Mouse (Mus musculus): ENCODE measurements around the gene Sec13. TPM values are rescaled to one million over a fixed set of nuclear protein-coding genes. Genes with fewer than 3 reads are reported as not detected.
"Not testable (repeated sequence)": the region's sequence is repeated elsewhere in the genome, so short reads cannot be mapped to it uniquely, and the experiment has no call there.

The Sec13 gene
- polyA plus RNA-seq, 1 experiment from 2014 or later = 277 TPM

DNA sequence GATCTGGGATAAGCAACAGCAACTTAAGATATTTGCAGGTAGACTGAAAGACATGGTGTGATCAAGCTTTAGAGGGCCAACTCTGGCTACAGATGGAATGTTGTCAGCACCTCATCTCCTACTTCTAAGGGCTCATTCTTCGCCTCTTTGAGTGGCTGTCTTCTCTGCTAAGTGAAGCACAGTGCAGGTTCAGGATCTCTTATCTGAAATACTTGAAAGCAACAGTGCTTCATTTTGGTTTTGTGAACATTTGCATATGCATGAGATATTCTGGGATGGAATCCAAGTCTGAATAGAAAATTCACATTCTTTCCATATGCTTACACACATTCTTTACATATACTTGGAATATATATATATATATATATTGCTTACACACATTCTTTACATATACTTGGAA lies 1.8 kb upstream of the Sec13 start:
- 85% methylated on average over 1 of the region's 1 CpGs for WGBS

DNA sequence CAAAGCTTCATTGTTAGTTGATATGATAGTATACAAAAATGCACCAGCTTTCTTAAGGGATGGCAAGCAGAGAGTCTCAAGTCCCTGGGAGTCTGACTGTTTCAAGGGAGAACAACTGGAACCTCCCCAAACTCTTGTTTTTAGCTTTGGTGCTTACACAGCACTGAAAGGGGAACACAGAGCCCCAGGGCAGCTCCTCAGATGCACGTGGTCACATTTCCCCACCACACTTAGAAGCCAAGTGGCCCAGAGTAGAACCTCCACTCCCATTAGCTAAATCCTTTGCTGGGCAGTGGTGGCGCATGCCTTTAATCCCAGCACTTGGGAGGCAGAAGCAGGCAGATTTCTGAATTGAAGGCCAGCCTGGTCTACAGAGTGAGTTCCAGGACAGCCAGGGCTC lies 882 bp upstream of the Sec13 start:
- H3K4me3 ChIP-seq (replicated peaks) = no peak overlapping the region
- peaks cover 10% of the 10 kb centered on the region for H3K4me1 ChIP-seq (replicated peaks)
- H3K9ac ChIP-seq (replicated peaks) = no peak overlapping the region
- no peak overlapping the region for H3K4me2 ChIP-seq
- H3K27me3 ChIP-seq = peaks cover 12% of the 10 kb centered on the region; the same call in 1 of the 2 replicates
- ATAC-seq (ENCODE audit: insufficient number of reproducible peaks, insufficient read depth, low FRiP score, low TSS enrichment, low read depth) = no peak
- H3K36me3 ChIP-seq = peaks cover 22% of the 10 kb centered on the region
- WGBS = 68% methylated on average over 2 of the region's 2 CpGs
- no peak overlapping the region for H3K27ac ChIP-seq
- H3K9me3 ChIP-seq = no peaks in the 10 kb centered on the region

More for the DNA sequence above, 1.8 kb upstream of the Sec13 start:
- ATAC-seq (ENCODE audit: insufficient number of reproducible peaks, insufficient read depth, low FRiP score, low TSS enrichment, low read depth) = no peak
- Histone ChIP-seq H3K4me1 (replicated peaks) (peaks cover 10% of the 10 kb centered on the region), H3K4me2 (no peak overlapping the region), H3K27me3 (peaks cover 14% of the 10 kb centered on the region), H3K36me3 (peaks cover 14% of the 10 kb centered on the region), H3K4me3 (replicated peaks) (no peak overlapping the region), H3K27ac (no peak overlapping the region), H3K9ac (replicated peaks) (no peak overlapping the region), H3K9me3 (no peaks in the 10 kb centered on the region)

DNA sequence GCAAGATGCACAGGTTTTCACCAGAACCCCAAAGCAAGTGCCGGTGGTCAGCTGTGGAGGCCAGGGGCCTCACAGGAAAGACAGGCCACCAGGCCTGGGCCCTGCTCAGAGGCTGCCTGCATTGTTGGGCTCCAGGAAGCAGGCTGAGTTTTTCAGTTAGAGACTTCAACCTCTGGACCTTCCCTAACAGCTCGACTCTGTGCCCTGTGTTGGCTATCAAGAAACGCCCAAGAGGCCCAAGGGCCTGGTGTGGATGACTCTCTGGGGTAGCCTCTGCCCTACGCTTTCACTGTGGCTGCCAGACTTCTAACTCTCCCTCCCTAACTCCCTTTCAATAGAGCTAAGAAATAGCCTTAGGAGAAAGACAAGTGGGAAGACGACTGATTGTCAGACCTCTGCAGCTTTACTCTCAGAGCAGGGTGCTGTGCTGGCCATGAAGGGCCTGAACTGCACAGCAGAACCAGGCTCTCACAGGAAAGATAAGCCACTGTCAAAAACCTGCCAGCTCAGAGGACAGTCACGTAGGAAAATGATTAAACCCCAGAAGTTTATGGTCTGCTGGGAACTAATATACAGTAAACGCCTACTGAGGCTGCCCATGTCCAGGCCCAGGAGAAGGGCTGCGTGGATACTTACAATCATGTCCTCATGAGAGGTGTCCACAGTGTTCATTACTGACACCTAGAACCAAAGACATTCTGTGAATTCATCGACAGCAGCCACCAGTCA lies 3.1 kb downstream of the Sec13 start:
- ATAC-seq (ENCODE audit: insufficient number of reproducible peaks, insufficient read depth, low FRiP score, low TSS enrichment, low read depth) = no peak

DNA sequence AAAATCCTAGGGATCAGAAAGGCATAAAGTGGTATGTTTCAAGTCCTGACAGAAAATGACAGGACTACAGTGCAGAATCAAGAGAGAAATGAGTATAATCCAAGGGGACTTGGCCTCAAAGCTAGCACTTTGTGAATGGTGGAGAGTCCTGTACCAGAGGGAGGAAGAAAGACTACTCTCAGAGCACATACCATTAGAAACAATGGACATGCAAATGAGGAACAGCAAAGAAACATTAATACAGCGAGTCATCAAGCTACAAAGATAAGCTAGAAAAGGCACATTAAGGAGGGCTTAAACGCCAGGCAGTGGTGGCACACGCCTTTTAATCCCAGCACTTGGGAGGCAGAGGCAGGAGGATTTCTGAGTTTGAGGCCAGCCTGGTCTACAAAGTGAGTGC lies 9.2 kb downstream of the Sec13 start:
- no peak for ATAC-seq (ENCODE audit: insufficient number of reproducible peaks, insufficient read depth, low FRiP score, low TSS enrichment, low read depth)
- H3K27ac ChIP-seq = no peak overlapping the region
- H3K9ac ChIP-seq (replicated peaks) = no peak overlapping the region
- no peak overlapping the region for H3K4me3 ChIP-seq (replicated peaks)
- H3K4me2 ChIP-seq = no peak overlapping the region
- H3K36me3 ChIP-seq = peaks cover 99% of the 10 kb centered on the region
- H3K9me3 ChIP-seq = no peaks in the 10 kb centered on the region
- no peaks in the 10 kb centered on the region for H3K27me3 ChIP-seq
- H3K4me1 ChIP-seq (replicated peaks) = no peaks in the 10 kb centered on the region
- 94% methylated on average over 3 of the region's 3 CpGs for WGBS

More for the DNA sequence above, 3.1 kb downstream of the Sec13 start:
- WGBS = 93% methylated on average over 9 of the region's 9 CpGs
- H3K27ac ChIP-seq = no peak overlapping the region
- H3K27me3 ChIP-seq = no peaks in the 10 kb centered on the region; the same call in 1 of the 2 replicates
- H3K9ac ChIP-seq (replicated peaks) = no peak overlapping the region
- peaks cover 10% of the 10 kb centered on the region for H3K4me1 ChIP-seq (replicated peaks)
- H3K4me2 ChIP-seq = no peak overlapping the region
- no peaks in the 10 kb centered on the region for H3K9me3 ChIP-seq
- H3K36me3 ChIP-seq = peaks cover 61% of the 10 kb centered on the region
- H3K4me3 ChIP-seq (replicated peaks) = no peak overlapping the region

DNA sequence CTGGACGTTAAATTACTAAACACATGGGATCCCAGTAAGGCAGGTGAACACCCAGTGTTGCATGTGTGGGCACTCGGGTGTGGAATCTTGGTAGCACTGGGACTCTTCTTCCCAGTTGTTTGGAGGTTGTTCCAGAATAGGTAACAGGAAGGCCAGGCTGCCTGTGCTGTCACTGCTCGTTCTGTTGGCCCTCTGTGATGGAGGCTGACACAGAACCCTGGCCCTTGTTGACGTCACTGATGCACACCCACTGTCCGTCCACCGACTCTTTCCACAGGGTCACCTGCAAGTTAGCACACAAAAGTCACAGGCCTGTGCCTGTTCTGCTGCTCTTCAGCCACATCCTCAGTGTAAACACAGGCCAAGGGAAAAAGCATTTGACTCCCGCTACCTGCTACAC lies 12.4 kb downstream of the Sec13 start:
- Histone ChIP-seq H3K36me3 (peaks cover 96% of the 10 kb centered on the region), H3K27me3 (no peaks in the 10 kb centered on the region), H3K9me3 (no peaks in the 10 kb centered on the region), H3K4me3 (replicated peaks) (no peak overlapping the region), H3K9ac (replicated peaks) (no peak overlapping the region), H3K4me2 (no peak overlapping the region), H3K27ac (no peak overlapping the region), H3K4me1 (replicated peaks) (no peaks in the 10 kb centered on the region)
- WGBS = 88% methylated on average over 7 of the region's 7 CpGs
- ATAC-seq (ENCODE audit: insufficient number of reproducible peaks, insufficient read depth, low FRiP score, low TSS enrichment, low read depth) = no peak

DNA sequence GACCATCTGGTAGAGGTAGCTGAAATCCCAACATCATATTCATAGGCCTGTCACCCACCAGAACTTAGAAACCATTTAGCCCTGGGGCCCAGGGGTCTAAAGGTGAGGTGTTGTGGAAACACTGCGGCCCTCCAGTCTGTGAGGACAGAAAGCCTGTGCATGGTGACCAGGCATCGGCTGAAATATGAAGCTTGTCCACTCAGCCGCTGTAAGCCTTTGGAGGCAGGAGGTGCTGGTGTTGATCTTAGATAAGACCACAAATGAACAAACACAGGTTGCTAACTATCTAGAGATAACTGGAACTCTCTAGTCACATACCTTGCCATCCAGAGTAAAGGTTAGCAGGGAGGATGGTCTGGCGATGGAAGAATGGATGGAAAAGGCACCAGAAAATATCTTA lies 19.5 kb downstream of the Sec13 start:
- H3K4me1 ChIP-seq (replicated peaks) = no peaks in the 10 kb centered on the region
- ATAC-seq (ENCODE audit: insufficient number of reproducible peaks, insufficient read depth, low FRiP score, low TSS enrichment, low read depth) = no peak
- H3K9ac ChIP-seq (replicated peaks) = no peak overlapping the region
- H3K27me3 ChIP-seq = no peaks in the 10 kb centered on the region
- peaks cover 87% of the 10 kb centered on the region for H3K36me3 ChIP-seq
- H3K9me3 ChIP-seq = no peaks in the 10 kb centered on the region
- H3K27ac ChIP-seq = no peak overlapping the region
- H3K4me3 ChIP-seq (replicated peaks) = no peak overlapping the region
- no peak overlapping the region for H3K4me2 ChIP-seq
- WGBS = 93% methylated on average over 4 of the region's 4 CpGs

DNA sequence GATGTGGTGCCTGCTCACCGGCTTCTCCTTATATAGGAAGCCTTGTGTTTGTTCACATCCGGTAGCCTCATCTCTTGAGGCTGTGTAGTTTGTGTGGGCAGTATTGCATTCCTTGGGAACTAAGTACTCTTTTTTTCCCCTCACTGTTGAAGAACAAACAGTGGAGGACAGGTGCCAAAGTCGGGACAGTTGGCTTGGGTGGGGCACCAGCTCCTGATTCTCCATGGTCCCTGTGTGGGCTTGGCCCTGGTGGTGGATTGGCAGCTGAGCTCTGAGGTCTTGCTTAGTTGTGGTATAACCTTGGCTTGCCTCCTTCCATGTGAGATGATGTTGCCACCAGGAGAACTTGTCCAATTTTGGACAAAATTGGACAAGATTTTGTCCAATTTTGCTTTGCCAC lies 20.7 kb downstream of the Sec13 start, which contains the start of gene Ghrl:
TSS of gene Ghrl (minus strand) at position 3 of the 400 bp plus-strand sequence.
- Histone ChIP-seq H3K4me3 (replicated peaks) (no peak within 1 kb of the TSS), H3K36me3 (peaks cover 87% of the 10 kb centered on the region), H3K27me3 (no peaks in the 10 kb centered on the region), H3K4me1 (replicated peaks) (no peaks in the 10 kb centered on the region), H3K27ac (no peak within 1 kb of the TSS), H3K9ac (replicated peaks) (no peak within 1 kb of the TSS), H3K4me2 (no peak within 1 kb of the TSS), H3K9me3 (no peaks in the 10 kb centered on the region)
- ATAC-seq (ENCODE audit: insufficient number of reproducible peaks, insufficient read depth, low FRiP score, low TSS enrichment, low read depth) = no peak
- 89% methylated on average over 3 of the region's 3 CpGs for WGBS

DNA sequence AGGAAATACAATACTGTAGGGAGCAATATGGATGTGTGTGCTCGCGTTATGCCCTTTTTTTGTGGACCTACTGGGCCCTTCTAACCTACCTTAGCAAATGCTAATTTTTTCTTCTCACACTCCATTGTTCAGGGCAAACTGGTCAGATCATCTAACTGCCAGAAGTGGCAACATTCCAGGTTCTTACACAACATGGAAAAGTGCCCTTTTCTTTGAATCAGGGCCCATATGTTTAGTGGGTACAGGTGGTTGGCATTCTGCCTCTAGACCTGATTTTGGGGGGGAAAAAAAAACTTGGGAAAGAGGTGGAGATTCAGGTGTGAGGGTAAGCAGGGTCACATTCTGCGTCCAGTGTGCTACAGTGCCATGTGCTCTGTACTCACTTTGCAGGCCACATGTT lies 23.0 kb downstream of the Sec13 start:
- H3K4me3 ChIP-seq (replicated peaks) = no peak overlapping the region
- ATAC-seq (ENCODE audit: insufficient number of reproducible peaks, insufficient read depth, low FRiP score, low TSS enrichment, low read depth) = no peak
- no peak overlapping the region for H3K4me2 ChIP-seq
- no peak overlapping the region for H3K9ac ChIP-seq (replicated peaks)
- H3K9me3 ChIP-seq = no peaks in the 10 kb centered on the region
- no peak overlapping the region for H3K27ac ChIP-seq
- no peaks in the 10 kb centered on the region for H3K4me1 ChIP-seq (replicated peaks)
- H3K36me3 ChIP-seq = peaks cover 92% of the 10 kb centered on the region
- H3K27me3 ChIP-seq = no peaks in the 10 kb centered on the region
- WGBS = 94% methylated on average over 3 of the region's 3 CpGs

DNA sequence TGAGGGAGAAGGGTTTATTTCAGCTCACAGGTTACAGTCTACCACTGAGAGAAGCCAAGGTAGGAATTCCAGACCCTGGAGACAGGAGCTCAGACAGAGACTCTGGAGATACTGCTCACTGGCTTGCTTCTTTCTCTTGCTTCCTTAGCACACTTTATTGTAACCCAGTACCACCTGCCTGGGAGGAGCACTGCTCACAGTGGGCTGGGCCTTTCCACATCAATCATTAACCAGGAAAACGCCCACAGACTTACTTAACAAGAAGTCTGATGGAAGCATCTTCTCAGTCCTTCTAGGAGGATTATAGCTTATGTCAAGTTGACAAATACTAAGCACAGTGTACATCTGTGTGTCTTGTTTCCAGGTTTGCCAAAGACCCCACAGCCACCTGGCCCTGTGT lies 25.7 kb downstream of the Sec13 start:
- no peaks in the 10 kb centered on the region for H3K27me3 ChIP-seq
- no peak overlapping the region for H3K9ac ChIP-seq (replicated peaks)
- H3K9me3 ChIP-seq = no peaks in the 10 kb centered on the region
- no peak for ATAC-seq (ENCODE audit: insufficient number of reproducible peaks, insufficient read depth, low FRiP score, low TSS enrichment, low read depth)
- WGBS = 66% methylated on average over 1 of the region's 1 CpGs
- no peak overlapping the region for H3K4me2 ChIP-seq
- H3K4me1 ChIP-seq (replicated peaks) = no peaks in the 10 kb centered on the region
- H3K27ac ChIP-seq = no peak overlapping the region
- peaks cover 95% of the 10 kb centered on the region for H3K36me3 ChIP-seq
- no peak overlapping the region for H3K4me3 ChIP-seq (replicated peaks)

DNA sequence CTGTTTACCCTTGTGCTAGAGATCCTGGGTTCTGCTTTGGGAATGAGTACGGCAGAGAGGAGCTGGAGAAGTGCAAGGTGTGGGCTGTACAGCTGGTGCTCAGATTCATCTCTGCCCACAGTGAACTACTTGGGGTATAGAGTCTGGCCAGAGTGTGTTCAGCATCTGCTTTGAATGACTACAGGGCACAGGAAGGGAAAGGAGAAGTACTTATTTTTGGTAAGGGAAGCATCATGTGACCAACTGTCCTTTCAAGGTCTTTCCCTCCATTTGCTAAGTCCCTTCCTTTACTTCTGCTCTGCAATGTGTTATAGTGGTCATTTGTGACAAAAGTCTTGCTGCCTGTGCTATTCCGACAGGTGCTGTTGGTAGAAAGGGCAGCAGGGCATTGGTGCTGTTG lies 26.3 kb downstream of the Sec13 start:
- WGBS = 90% methylated on average over 2 of the region's 2 CpGs
- Histone ChIP-seq H3K9me3 (no peaks in the 10 kb centered on the region), H3K4me3 (replicated peaks) (no peak overlapping the region), H3K9ac (replicated peaks) (no peak overlapping the region), H3K27me3 (no peaks in the 10 kb centered on the region), H3K4me2 (no peak overlapping the region), H3K4me1 (replicated peaks) (no peaks in the 10 kb centered on the region), H3K36me3 (peaks cover 95% of the 10 kb centered on the region), H3K27ac (no peak overlapping the region)
- no peak for ATAC-seq (ENCODE audit: insufficient number of reproducible peaks, insufficient read depth, low FRiP score, low TSS enrichment, low read depth)

DNA sequence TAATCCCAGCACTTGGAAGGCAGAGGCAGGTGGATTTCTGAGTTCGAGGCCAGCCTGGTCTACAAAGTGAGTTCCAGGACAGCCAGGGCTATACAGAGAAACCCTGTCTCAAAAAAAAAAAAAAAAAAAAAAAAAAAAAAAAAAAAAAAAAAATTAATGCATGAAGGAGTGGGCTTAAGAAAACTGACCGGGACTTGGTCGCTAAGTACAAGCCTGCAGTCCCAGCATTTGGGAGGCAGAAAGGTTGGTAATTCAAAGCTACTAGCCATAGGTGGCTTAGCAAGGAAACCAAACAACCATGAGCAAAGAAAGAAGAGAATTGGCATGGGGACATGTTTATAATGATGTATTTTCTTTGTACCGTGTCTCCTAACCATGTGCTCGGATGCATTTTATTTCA lies 27.2 kb downstream of the Sec13 start:
- WGBS = 96% methylated on average over 5 of the region's 5 CpGs
- not testable (repeated sequence) for H3K27ac ChIP-seq; H3K9ac ChIP-seq (replicated peaks); H3K27me3 ChIP-seq; H3K4me3 ChIP-seq (replicated peaks); H3K4me1 ChIP-seq (replicated peaks); ATAC-seq (ENCODE audit: insufficient number of reproducible peaks, insufficient read depth, low FRiP score, low TSS enrichment, low read depth); H3K4me2 ChIP-seq; H3K9me3 ChIP-seq
- H3K36me3 ChIP-seq = peaks cover 95% of the 10 kb centered on the region

DNA sequence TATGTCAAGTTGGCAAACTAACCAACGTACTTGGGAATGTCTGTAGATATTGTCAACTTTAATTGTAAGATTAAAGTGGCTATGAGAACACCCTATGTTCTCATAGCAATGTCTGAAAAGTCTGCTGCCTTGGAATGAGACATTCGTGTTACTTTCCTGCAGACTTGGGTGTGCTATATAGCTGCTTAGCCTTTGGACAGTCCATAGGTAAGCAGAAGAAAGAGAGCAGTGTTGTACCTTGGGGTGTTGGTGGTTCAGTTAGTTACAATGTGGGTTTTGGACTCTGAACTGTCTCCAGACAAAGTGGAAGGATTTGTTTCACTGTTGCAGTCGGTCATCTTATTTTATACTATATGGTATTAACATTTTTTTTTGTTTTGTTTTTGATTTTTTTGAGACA lies 27.8 kb downstream of the Sec13 start:
- Histone ChIP-seq H3K36me3 (peaks cover 97% of the 10 kb centered on the region), H3K4me3 (replicated peaks) (no peak overlapping the region), H3K27ac (no peak overlapping the region), H3K4me1 (replicated peaks) (no peaks in the 10 kb centered on the region), H3K27me3 (no peaks in the 10 kb centered on the region), H3K9me3 (no peaks in the 10 kb centered on the region), H3K4me2 (no peak overlapping the region), H3K9ac (replicated peaks) (no peak overlapping the region)
- ATAC-seq (ENCODE audit: insufficient number of reproducible peaks, insufficient read depth, low FRiP score, low TSS enrichment, low read depth) = no peak
- WGBS = 92% methylated on average over 3 of the region's 3 CpGs
